Mouse (Mus musculus): ENCODE results near the gene Cdhr4. TPM values are rescaled to one million over a fixed set of nuclear protein-coding genes. Genes with fewer than 3 reads are reported as not detected.

The Cdhr4 gene
- polyA plus RNA-seq, 1 experiment from 2014 or later, result 1.3 TPM

- no peak overlapping the region for H3K9ac ChIP-seq (ENCODE audit: low read length)
- no peaks in the 10 kb centered on the region for H3K4me1 ChIP-seq (replicated peaks; ENCODE audit: control insufficient read depth, insufficient read depth)
- H3K4me3 ChIP-seq (ENCODE audit: low read depth, low read length), result no peak overlapping the region
- DNase-seq (ENCODE audit: low spot score) (no peak), ATAC-seq (ENCODE audit: low FRiP score, low TSS enrichment) (no peak)
- no peaks in the 10 kb centered on the region for H3K27me3 ChIP-seq (ENCODE audit: control insufficient read depth, insufficient read depth, low read length)
- WGBS, result 95% methylated on average over 9 of the region's 9 CpGs
- H3K4me2 ChIP-seq (replicated peaks; ENCODE audit: low read depth), result no peak overlapping the region
- TF ChIP-seq CTCF (IDR thresholded peaks at IDR 0.05; ENCODE audit: low read depth), result no peak
- TF ChIP-seq EP300 (optimal IDR thresholded peaks at IDR 0.05), result no peak
- no peak overlapping the region for H3K27ac ChIP-seq (replicated peaks)
- no peaks in the 10 kb centered on the region for H3K36me3 ChIP-seq (ENCODE audit: control insufficient read depth, insufficient read depth, low read length)
- no peaks in the 10 kb centered on the region for H3K9me3 ChIP-seq (ENCODE audit: control insufficient read depth, low read length)
Measured at GRCm38 (mm10) chr9:107962916-107963315, 29.4 kb upstream of the Cdhr4 start.

- no peak overlapping the region for H3K4me2 ChIP-seq (replicated peaks; ENCODE audit: low read depth)
- H3K27ac ChIP-seq (replicated peaks), result no peak overlapping the region
- H3K9ac ChIP-seq (ENCODE audit: low read length), result no peak overlapping the region
- no peaks in the 10 kb centered on the region for H3K9me3 ChIP-seq (ENCODE audit: control insufficient read depth, low read length)
- H3K4me1 ChIP-seq (replicated peaks; ENCODE audit: control insufficient read depth, insufficient read depth), result no peaks in the 10 kb centered on the region
- no peak overlapping the region for H3K4me3 ChIP-seq (ENCODE audit: low read depth, low read length)
- DNase-seq (ENCODE audit: low spot score) (peak; percentile 89), ATAC-seq (ENCODE audit: low FRiP score, low TSS enrichment) (peak; percentile 78)
- no peaks in the 10 kb centered on the region for H3K27me3 ChIP-seq (ENCODE audit: control insufficient read depth, insufficient read depth, low read length)
- TF ChIP-seq EP300 (optimal IDR thresholded peaks at IDR 0.05), result no peak
- peak; percentile 98 for TF ChIP-seq CTCF (IDR thresholded peaks at IDR 0.05; ENCODE audit: low read depth)
- H3K36me3 ChIP-seq (ENCODE audit: control insufficient read depth, insufficient read depth, low read length), result 0 out of 2 replicates have a peak, but pooled peaks cover under 1% of the 10 kb centered on the region
- WGBS, result 17% methylated on average over 5 of the region's 5 CpGs
Measured at GRCm38 (mm10) chr9:107963700-107964099, 28.6 kb upstream of the Cdhr4 start.

- Histone ChIP-seq H3K4me2 (replicated peaks; ENCODE audit: low read depth) (no peak overlapping the region), H3K36me3 (ENCODE audit: control insufficient read depth, insufficient read depth, low read length) (0 out of 2 replicates have a peak, but pooled peaks cover 2% of the 10 kb centered on the region), H3K4me1 (replicated peaks; ENCODE audit: control insufficient read depth, insufficient read depth) (no peaks in the 10 kb centered on the region), H3K27me3 (ENCODE audit: control insufficient read depth, insufficient read depth, low read length) (no peaks in the 10 kb centered on the region), H3K9me3 (ENCODE audit: control insufficient read depth, low read length) (no peaks in the 10 kb centered on the region), H3K4me3 (ENCODE audit: low read depth, low read length) (no peak overlapping the region), H3K27ac (replicated peaks) (no peak overlapping the region), H3K9ac (ENCODE audit: low read length) (no peak overlapping the region)
- DNase-seq (ENCODE audit: low spot score) (no peak), ATAC-seq (ENCODE audit: low FRiP score, low TSS enrichment) (no peak)
- 90% methylated on average over 9 of the region's 9 CpGs for WGBS
- TF ChIP-seq CTCF (IDR thresholded peaks at IDR 0.05; ENCODE audit: low read depth) (no peak), EP300 (optimal IDR thresholded peaks at IDR 0.05) (no peak)
Measured at GRCm38 (mm10) chr9:107964681-107965080, 27.6 kb upstream of the Cdhr4 start.

GRCm38 (mm10) chr9:107966676-107967075, 25.6 kb upstream of the Cdhr4 start:
- Histone ChIP-seq H3K4me2 (replicated peaks; ENCODE audit: low read depth) (no peak overlapping the region), H3K4me1 (replicated peaks; ENCODE audit: control insufficient read depth, insufficient read depth) (no peaks in the 10 kb centered on the region; the same call in 1 of the 2 replicates), H3K27me3 (ENCODE audit: control insufficient read depth, insufficient read depth, low read length) (no peaks in the 10 kb centered on the region), H3K9ac (ENCODE audit: low read length) (no peak overlapping the region), H3K27ac (replicated peaks) (no peak overlapping the region), H3K9me3 (ENCODE audit: control insufficient read depth, low read length) (no peaks in the 10 kb centered on the region), H3K4me3 (ENCODE audit: low read depth, low read length) (no peak overlapping the region), H3K36me3 (ENCODE audit: control insufficient read depth, insufficient read depth, low read length) (0 out of 2 replicates have a peak, but pooled peaks cover 2% of the 10 kb centered on the region)
- no peak for ATAC-seq (ENCODE audit: low FRiP score, low TSS enrichment)
- TF ChIP-seq EP300 (optimal IDR thresholded peaks at IDR 0.05) (no peak), CTCF (IDR thresholded peaks at IDR 0.05; ENCODE audit: low read depth) (no peak)
- 85% methylated on average over 10 of the region's 10 CpGs for WGBS
- DNase-seq (ENCODE audit: low spot score), result no peak

GRCm38 (mm10) chr9:107967437-107967836, 24.9 kb upstream of the Cdhr4 start:
- Histone ChIP-seq H3K9ac (ENCODE audit: low read length) (no peak overlapping the region), H3K4me2 (replicated peaks; ENCODE audit: low read depth) (no peak overlapping the region), H3K4me3 (ENCODE audit: low read depth, low read length) (no peak overlapping the region), H3K4me1 (replicated peaks; ENCODE audit: control insufficient read depth, insufficient read depth) (no peaks in the 10 kb centered on the region; the same call in 1 of the 2 replicates), H3K27ac (replicated peaks) (no peak overlapping the region), H3K9me3 (ENCODE audit: control insufficient read depth, low read length) (no peaks in the 10 kb centered on the region), H3K36me3 (ENCODE audit: control insufficient read depth, insufficient read depth, low read length) (0 out of 2 replicates have a peak, but pooled peaks cover 2% of the 10 kb centered on the region), H3K27me3 (ENCODE audit: control insufficient read depth, insufficient read depth, low read length) (no peaks in the 10 kb centered on the region)
- no peak for TF ChIP-seq EP300 (optimal IDR thresholded peaks at IDR 0.05)
- no peak for TF ChIP-seq CTCF (IDR thresholded peaks at IDR 0.05; ENCODE audit: low read depth)
- WGBS, result 79% methylated on average over 6 of the region's 6 CpGs
- ATAC-seq (ENCODE audit: low FRiP score, low TSS enrichment) (no peak), DNase-seq (ENCODE audit: low spot score) (no peak)

- WGBS, result 89% methylated on average over 7 of the region's 7 CpGs
- Histone ChIP-seq H3K9ac (ENCODE audit: low read length) (no peak overlapping the region), H3K9me3 (ENCODE audit: control insufficient read depth, low read length) (no peaks in the 10 kb centered on the region), H3K36me3 (ENCODE audit: control insufficient read depth, insufficient read depth, low read length) (0 out of 2 replicates have a peak, but pooled peaks cover 2% of the 10 kb centered on the region), H3K27me3 (ENCODE audit: control insufficient read depth, insufficient read depth, low read length) (no peaks in the 10 kb centered on the region), H3K27ac (replicated peaks) (no peak overlapping the region), H3K4me1 (replicated peaks; ENCODE audit: control insufficient read depth, insufficient read depth) (no peaks in the 10 kb centered on the region; the same call in 1 of the 2 replicates), H3K4me3 (ENCODE audit: low read depth, low read length) (no peak overlapping the region), H3K4me2 (replicated peaks; ENCODE audit: low read depth) (no peak overlapping the region)
- no peak for ATAC-seq (ENCODE audit: low FRiP score, low TSS enrichment)
- TF ChIP-seq EP300 (optimal IDR thresholded peaks at IDR 0.05) (no peak), CTCF (IDR thresholded peaks at IDR 0.05; ENCODE audit: low read depth) (no peak)
- no peak for DNase-seq (ENCODE audit: low spot score)
Measured at GRCm38 (mm10) chr9:107968531-107968930, 23.8 kb upstream of the Cdhr4 start.

Measured in stomach, postnatal 0 days (tissue).